Mouse (Mus musculus) liver, embryonic 16.5 days (tissue): ENCODE data around the gene Mmrn1. TPM values are rescaled to one million over a fixed set of nuclear protein-coding genes. Genes with fewer than 3 reads are reported as not detected.

Source experiments
- ATAC-seq: fragments of 200-750 bp; cut with Nextera tagmentation; 2 replicates; pipeline ENCODE4 v1.8.0; 2017; ENCODE audit warnings: low read depth, mild to moderate bottlenecking, moderate number of reproducible peaks, moderate library complexity
- H3K27ac ChIP-seq: fragments of 300-500 bp; sonication (generic); 2 replicates; pipeline ENCODE4 v1.5.1; 2014; ENCODE audit warnings: mild to moderate bottlenecking, low read length
- H3K27me3 ChIP-seq: fragments of 300-500 bp; sonication (generic); 2 replicates; pipeline ENCODE4 v1.6.1; 2014; ENCODE audit warnings: low read depth, low read length, mixed read lengths; ENCODE audit not compliant: control insufficient read depth, insufficient read depth
- H3K36me3 ChIP-seq: fragments of 300-500 bp; sonication (generic); 2 replicates; pipeline ENCODE4 v1.6.1; 2014; ENCODE audit warnings: mild to moderate bottlenecking; ENCODE audit not compliant: control insufficient read depth, insufficient read depth
- H3K4me1 ChIP-seq: fragments of 300-500 bp; sonication (generic); 2 replicates; pipeline ENCODE4 v1.6.1; 2014; ENCODE audit warnings: low read depth, low read length, mixed read lengths; ENCODE audit not compliant: control insufficient read depth
- H3K4me2 ChIP-seq: fragments of 300-500 bp; sonication (generic); 2 replicates; pipeline ENCODE4 v1.6.1; 2014; ENCODE audit warnings: low read depth, low read length, mixed read lengths
- H3K4me3 ChIP-seq: fragments of 300-500 bp; sonication (generic); 2 replicates; pipeline ENCODE4 v1.5.1; 2014; ENCODE audit warnings: low read depth, mild to moderate bottlenecking, low read length
- H3K9ac ChIP-seq: fragments of 300-500 bp; sonication (generic); 2 replicates; pipeline ENCODE4 v1.6.1; 2014; ENCODE audit warnings: low read depth, low read length
- H3K9me3 ChIP-seq: fragments of 300-500 bp; sonication (generic); replicated peaks from 2 replicates; pipeline ENCODE4 v1.6.1; 2016; ENCODE audit warnings: low read length; ENCODE audit not compliant: control insufficient read depth
- WGBS: fragments of 180-500 bp; shearing (Covaris S2); extraction: QIAGEN DNeasy Blood & Tissue Kit; methylation state at CpG from one replicate; pipeline ENCODE4 v1.1.7; 2014; ENCODE audit not compliant: insufficient replicate concordance; 5-methylcytosine and 5-hydroxymethylcytosine counted together
- polyA plus RNA-seq: library from polyadenylated mRNA; unstranded; fragments of >200 nt; fragmentation: Nextera tagmentation; extraction: Ambion mirVana; gene quantifications from 2 replicates; pipeline ENCODE4 v1.2.1, GENCODE M21; 2015

Mmrn1 gene
- polyA plus RNA-seq, 1 experiment from 2014 or later, result 4.3 TPM

GRCm38 (mm10) chr6:60950415-60950814 is 25.6 kb downstream of the Mmrn1 start:
- no peaks in the 10 kb centered on the region for H3K27me3 ChIP-seq
- H3K27ac ChIP-seq, result no peak overlapping the region
- H3K9me3 ChIP-seq, result no peaks in the 10 kb centered on the region
- peak; percentile 76; the same call in 1 of the 2 replicates for ATAC-seq
- H3K4me2 ChIP-seq, result no peak overlapping the region
- no peaks in the 10 kb centered on the region for H3K36me3 ChIP-seq
- no peaks in the 10 kb centered on the region for H3K4me1 ChIP-seq
- no peak overlapping the region for H3K4me3 ChIP-seq
- no peak overlapping the region for H3K9ac ChIP-seq
- 46% methylated on average over 3 of the region's 3 CpGs for WGBS

GRCm38 (mm10) chr6:60961285-60961684 is 36.5 kb downstream of the Mmrn1 start:
- Histone ChIP-seq H3K4me2 (no peak overlapping the region), H3K4me3 (no peak overlapping the region), H3K27ac (no peak overlapping the region), H3K9me3 (no peaks in the 10 kb centered on the region), H3K36me3 (no peaks in the 10 kb centered on the region), H3K4me1 (no peaks in the 10 kb centered on the region), H3K27me3 (no peaks in the 10 kb centered on the region), H3K9ac (no peak overlapping the region)
- ATAC-seq, result no peak
- WGBS, result 78% methylated on average over 2 of the region's 2 CpGs

GRCm38 (mm10) chr6:60961838-60962237 is 37.1 kb downstream of the Mmrn1 start:
- Histone ChIP-seq H3K9ac (no peak overlapping the region), H3K27ac (no peak overlapping the region), H3K9me3 (no peaks in the 10 kb centered on the region), H3K27me3 (no peaks in the 10 kb centered on the region), H3K4me2 (no peak overlapping the region), H3K36me3 (no peaks in the 10 kb centered on the region), H3K4me3 (no peak overlapping the region), H3K4me1 (no peaks in the 10 kb centered on the region)
- ATAC-seq, result no peak
- 62% methylated on average over 2 of the region's 2 CpGs for WGBS

GRCm38 (mm10) chr6:60962668-60963067 is 37.9 kb downstream of the Mmrn1 start:
- no peak for ATAC-seq
- H3K9ac ChIP-seq, result no peak overlapping the region
- no peak overlapping the region for H3K4me2 ChIP-seq
- H3K36me3 ChIP-seq, result no peaks in the 10 kb centered on the region
- H3K9me3 ChIP-seq, result no peaks in the 10 kb centered on the region
- H3K4me3 ChIP-seq, result no peak overlapping the region
- H3K4me1 ChIP-seq, result no peaks in the 10 kb centered on the region
- H3K27ac ChIP-seq, result no peak overlapping the region
- no peaks in the 10 kb centered on the region for H3K27me3 ChIP-seq
- WGBS, result 70% methylated on average over 2 of the region's 2 CpGs

- Histone ChIP-seq H3K4me1 (no peaks in the 10 kb centered on the region), H3K27me3 (no peaks in the 10 kb centered on the region), H3K9ac (no peak overlapping the region), H3K36me3 (no peaks in the 10 kb centered on the region), H3K9me3 (no peaks in the 10 kb centered on the region), H3K4me2 (no peak overlapping the region), H3K27ac (no peak overlapping the region), H3K4me3 (no peak overlapping the region)
- no peak for ATAC-seq
- WGBS, result 31% methylated on average over 1 of the region's 1 CpGs
Measured at GRCm38 (mm10) chr6:60963726-60964125, 39.0 kb downstream of the Mmrn1 start.

- WGBS, result 61% methylated on average over 4 of the region's 4 CpGs
- Histone ChIP-seq H3K27ac (no peak overlapping the region), H3K4me2 (no peak overlapping the region), H3K27me3 (no peaks in the 10 kb centered on the region), H3K9me3 (no peaks in the 10 kb centered on the region), H3K4me3 (no peak overlapping the region), H3K36me3 (no peaks in the 10 kb centered on the region), H3K9ac (no peak overlapping the region), H3K4me1 (no peaks in the 10 kb centered on the region)
- no peak for ATAC-seq
Measured at GRCm38 (mm10) chr6:60966931-60967330, 42.2 kb downstream of the Mmrn1 start.

- Histone ChIP-seq H3K4me3 (no peak overlapping the region), H3K9me3 (no peaks in the 10 kb centered on the region), H3K9ac (no peak overlapping the region), H3K4me2 (no peak overlapping the region), H3K27me3 (no peaks in the 10 kb centered on the region), H3K27ac (no peak overlapping the region), H3K4me1 (no peaks in the 10 kb centered on the region), H3K36me3 (no peaks in the 10 kb centered on the region)
- ATAC-seq, result no peak
- 61% methylated on average over 6 of the region's 6 CpGs for WGBS
Measured at GRCm38 (mm10) chr6:60969407-60969806, 44.6 kb downstream of the Mmrn1 start.

- H3K4me3 ChIP-seq, result no peak overlapping the region
- no peak overlapping the region for H3K4me2 ChIP-seq
- no peaks in the 10 kb centered on the region for H3K36me3 ChIP-seq
- H3K27me3 ChIP-seq, result no peaks in the 10 kb centered on the region
- no peak for ATAC-seq
- 67% methylated on average over 2 of the region's 2 CpGs for WGBS
- H3K4me1 ChIP-seq, result no peaks in the 10 kb centered on the region
- H3K9ac ChIP-seq, result no peak overlapping the region
- no peaks in the 10 kb centered on the region for H3K9me3 ChIP-seq
- no peak overlapping the region for H3K27ac ChIP-seq
Measured at GRCm38 (mm10) chr6:60970811-60971210, 46.0 kb downstream of the Mmrn1 start.

- Histone ChIP-seq H3K36me3 (no peaks in the 10 kb centered on the region), H3K4me3 (no peak overlapping the region), H3K9ac (no peak overlapping the region), H3K27me3 (no peaks in the 10 kb centered on the region), H3K4me2 (no peak overlapping the region), H3K4me1 (no peaks in the 10 kb centered on the region), H3K27ac (no peak overlapping the region), H3K9me3 (no peaks in the 10 kb centered on the region)
- WGBS, result 47% methylated on average over 1 of the region's 1 CpGs
- no peak for ATAC-seq
Measured at GRCm38 (mm10) chr6:60978610-60979009, 53.8 kb downstream of the Mmrn1 start.

- H3K27me3 ChIP-seq, result no peaks in the 10 kb centered on the region
- no peaks in the 10 kb centered on the region for H3K4me1 ChIP-seq
- H3K4me2 ChIP-seq, result no peak overlapping the region
- ATAC-seq, result no peak
- H3K4me3 ChIP-seq, result no peak overlapping the region
- no peak overlapping the region for H3K27ac ChIP-seq
- WGBS, result 60% methylated on average over 2 of the region's 2 CpGs
- no peak overlapping the region for H3K9ac ChIP-seq
- no peaks in the 10 kb centered on the region for H3K36me3 ChIP-seq
- no peaks in the 10 kb centered on the region for H3K9me3 ChIP-seq
Measured at GRCm38 (mm10) chr6:60979039-60979438, 54.3 kb downstream of the Mmrn1 start.
